Comparison of ENCODE assay signal across 8 mouse cellular contexts in genomic region chr9:78588411-78589033, GRCm38 (mm10). TPM values are rescaled to one million over a fixed set of nuclear protein-coding genes. Genes with fewer than 3 reads are reported as not detected.
DNase-seq lines count a peak whose midpoint lies in the region; ATAC-seq lines count a peak whose summit lies in the region.

No protein-coding gene starts in this region.

- no peaks in the 10 kb centered on the region for H3K27me3 ChIP-seq in forebrain, embryonic 16.5 days (replicated peaks; ENCODE audit: control insufficient read depth, insufficient read depth, low read length)
- H3K27me3 ChIP-seq in hindbrain, embryonic 15.5 days: no peaks in the 10 kb centered on the region
- H3K27me3 ChIP-seq in liver, embryonic 15.5 days: no peaks in the 10 kb centered on the region; the same call in 1 of the 2 replicates

- peak overlapping the region; percentile 82 for H3K4me3 ChIP-seq in forebrain, embryonic 16.5 days (replicated peaks; ENCODE audit: low read length)
- peak overlapping the region; percentile 71 for H3K4me3 ChIP-seq in hindbrain, embryonic 15.5 days
- H3K4me3 ChIP-seq in liver, embryonic 15.5 days (replicated peaks): peak overlapping the region; percentile 76

- H3K9ac ChIP-seq in forebrain, embryonic 16.5 days (replicated peaks; ENCODE audit: low read depth, low read length): no peak overlapping the region; the same call in 1 of the 2 replicates
- H3K9ac ChIP-seq in hindbrain, embryonic 15.5 days: peak overlapping the region; percentile 75
- H3K9ac ChIP-seq in liver, embryonic 15.5 days: 0 out of 2 replicates have a peak overlapping the region, but pooled peaks have one; percentile 19

- peak; percentile 22 for ATAC-seq in forebrain, embryonic 16.5 days
- ATAC-seq in hindbrain, embryonic 15.5 days (ENCODE audit: low FRiP score, low read depth): peak; percentile 64
- ATAC-seq in liver, embryonic 15.5 days (ENCODE audit: insufficient read depth): peak; percentile 35; the same call in 1 of the 2 replicates

- H3K27ac ChIP-seq in forebrain, embryonic 16.5 days (ENCODE audit: low read length): no peak overlapping the region; the same call in 1 of the 2 replicates
- peak overlapping the region; percentile 77 for H3K27ac ChIP-seq in hindbrain, embryonic 15.5 days (replicated peaks)
- peak overlapping the region; percentile 60 for H3K27ac ChIP-seq in liver, embryonic 15.5 days (replicated peaks)

- H3K4me1 ChIP-seq in forebrain, embryonic 16.5 days (replicated peaks; ENCODE audit: control insufficient read depth, insufficient read depth, low read length): peaks cover 4% of the 10 kb centered on the region; the same call in 1 of the 2 replicates
- peaks cover 11% of the 10 kb centered on the region; the same call in 1 of the 2 replicates for H3K4me1 ChIP-seq in hindbrain, embryonic 15.5 days (replicated peaks)
- H3K4me1 ChIP-seq in liver, embryonic 15.5 days (replicated peaks): peaks cover 27% of the 10 kb centered on the region

- peak overlapping the region; percentile 62 for H3K4me2 ChIP-seq in forebrain, embryonic 16.5 days (ENCODE audit: low read length)
- peak overlapping the region; percentile 58 for H3K4me2 ChIP-seq in hindbrain, embryonic 15.5 days
- H3K4me2 ChIP-seq in liver, embryonic 15.5 days: peak overlapping the region; percentile 90

- 82% methylated on average over 10 of the region's 10 CpGs for WGBS in forebrain, embryonic 16.5 days
- WGBS in hindbrain, embryonic 15.5 days: 76% methylated on average over 10 of the region's 10 CpGs
- WGBS in liver, embryonic 15.5 days (ENCODE audit: insufficient replicate concordance): 19% methylated on average over 10 of the region's 10 CpGs

- H3K36me3 ChIP-seq in forebrain, embryonic 16.5 days (ENCODE audit: control insufficient read depth, insufficient read depth): no peaks in the 10 kb centered on the region
- H3K36me3 ChIP-seq in hindbrain, embryonic 15.5 days: peaks cover 4% of the 10 kb centered on the region; the same call in 1 of the 2 replicates
- no peaks in the 10 kb centered on the region for H3K36me3 ChIP-seq in liver, embryonic 15.5 days (replicated peaks)

- no peaks in the 10 kb centered on the region; the same call in 1 of the 2 replicates for H3K9me3 ChIP-seq in forebrain, embryonic 16.5 days (ENCODE audit: control insufficient read depth, low read length)
- no peaks in the 10 kb centered on the region for H3K9me3 ChIP-seq in hindbrain, embryonic 15.5 days
- H3K9me3 ChIP-seq in liver, embryonic 15.5 days (replicated peaks): no peaks in the 10 kb centered on the region

- DNase-seq in gastrocnemius, adult 18-20 months (ENCODE audit: low spot score): peak; percentile 10
- no peak for DNase-seq in gastrocnemius, adult 8-10 months (ENCODE audit: low spot score in 2 of 2)
- DNase-seq in adrenal gland, postnatal 10 days: peak; percentile 29
- DNase-seq in monocyte, adult 2 months (ENCODE audit: low read depth in 1 of 2, low spot score in 2 of 2): peak; percentile 43 to 72
- no peak for DNase-seq in frontal cortex, postnatal 36 days (ENCODE audit: low spot score in 2 of 2)

RNA-seq across cellular contexts. Expression of gene Slc17a5, which starts 0.7 kb away (rescaled TPM):
- total RNA-seq in gastrocnemius, adult 18-20 months (2021): 1 to 10 TPM; 2.8 to 3.2 TPM
- total RNA-seq in gastrocnemius, adult 8-10 months (2022): 1 to 10 TPM; 2.2 to 2.8 (median 2.7) TPM
- 10 to 100 TPM; 10.2 to 11.2 TPM for total RNA-seq in adrenal gland, postnatal 10 days (2021)
- polyA plus RNA-seq in forebrain, embryonic 16.5 days (2015; fragmentation: Nextera tagmentation; extraction: Ambion mirVana): 16.6 and 18.2 TPM in 2 replicates
- polyA plus RNA-seq in hindbrain, embryonic 15.5 days (2015; fragmentation: Nextera tagmentation; extraction: Ambion mirVana): 15.4 and 16.2 TPM in 2 replicates
- 4.2 and 4.7 TPM in 2 replicates for polyA plus RNA-seq in liver, embryonic 15.5 days (2015; fragmentation: Nextera tagmentation; extraction: Ambion mirVana)

RNA-seq across cellular contexts. Expression of gene Cd109, which starts 26.8 kb away (rescaled TPM):
- total RNA-seq in gastrocnemius, adult 18-20 months (2021): under 1 TPM; 0.27 to 0.74 TPM
- under 1 TPM; 0.19 to 0.63 (median 0.26) TPM for total RNA-seq in gastrocnemius, adult 8-10 months (2022)
- 1 to 10 TPM; 7.4 to 7.6 TPM for total RNA-seq in adrenal gland, postnatal 10 days (2021)
- polyA plus RNA-seq in forebrain, embryonic 16.5 days (2015; fragmentation: Nextera tagmentation; extraction: Ambion mirVana): 1.1 and 1.5 TPM in 2 replicates
- polyA plus RNA-seq in hindbrain, embryonic 15.5 days (2015; fragmentation: Nextera tagmentation; extraction: Ambion mirVana): 1.3 and 1.6 TPM in 2 replicates
- polyA plus RNA-seq in liver, embryonic 15.5 days (2015; fragmentation: Nextera tagmentation; extraction: Ambion mirVana): 0.08 and 0.17 TPM in 2 replicates

Comparison
In these comparisons a context has a peak if more than half of its experiments do, and no peak if none do; other contexts are left out.
1. DNase-seq: peak in gastrocnemius, adult 18-20 months (single experiment), adrenal gland, postnatal 10 days (single experiment) and monocyte, adult 2 months (2 of 2); none in gastrocnemius, adult 8-10 months (0 of 2) and frontal cortex, postnatal 36 days (0 of 2).
2. RNA of gene Cd109, which starts 26.8 kb away (total RNA-seq): 7.4 to 7.6 TPM in adrenal gland, postnatal 10 days; 0.27 to 0.74 TPM in gastrocnemius, adult 18-20 months and 0.19 to 0.63 TPM in gastrocnemius, adult 8-10 months; every median in the first group is over 4 times any median in the second.
3. Peak in every context shown above with its lines, with median percentiles within 50 percentile points of each other: ATAC-seq, H3K4me2 ChIP-seq and H3K4me3 ChIP-seq.